Mouse (Mus musculus) kidney, postnatal 36 days (tissue): ENCODE results near the gene Dpysl5.
A peak's percentile ranks its signal among the peaks of the same experiment; 100 is the strongest.

Source experiments
- DNase-seq, 2 experiments: peaks; one replicate each; pipeline ENCODE4 v3.0.0; 2021 to 2022; ENCODE audit warnings: mixed read lengths in 2 of 2

Gene Dpysl5

DNA sequence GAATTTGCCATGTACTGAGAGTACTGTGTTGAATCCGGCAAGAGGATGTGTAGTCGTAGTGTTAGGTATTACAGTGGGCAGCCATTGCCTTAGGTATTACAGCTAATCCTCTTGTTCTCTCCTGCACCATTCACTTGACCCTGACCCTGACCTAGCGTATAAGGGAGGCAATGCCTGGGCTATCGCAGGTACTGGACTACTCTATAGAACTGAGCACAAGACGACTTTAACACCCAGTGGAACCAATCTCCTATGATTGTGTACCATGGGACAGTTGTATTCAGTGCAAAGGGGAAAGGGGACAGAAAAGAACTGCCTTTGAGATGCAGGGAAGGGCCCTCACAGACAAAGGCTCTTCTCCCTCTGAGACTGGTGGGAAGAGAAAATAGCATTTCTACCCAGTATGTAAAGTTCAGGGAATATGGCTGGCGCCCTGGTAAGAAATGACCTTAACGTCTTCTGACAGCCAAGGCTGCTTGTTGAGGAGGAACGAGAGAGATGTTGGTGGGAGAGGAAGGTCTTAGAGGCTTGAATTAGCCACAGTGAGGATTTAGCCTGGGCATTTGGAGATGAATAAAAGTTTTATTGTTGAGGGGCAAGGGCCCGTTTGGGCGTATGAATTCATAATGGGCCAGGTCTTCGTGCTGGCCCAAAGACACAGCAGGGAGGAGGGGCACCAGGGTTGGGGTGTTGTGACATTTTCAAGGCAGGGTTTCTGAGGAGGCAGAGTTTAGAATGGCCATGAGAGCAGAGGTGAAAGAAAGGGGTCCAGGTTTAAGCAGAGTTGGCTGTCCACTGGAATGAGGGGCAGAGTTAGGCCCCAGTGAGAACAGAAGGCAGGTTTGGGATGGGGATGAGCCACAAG lies 113.0 kb downstream of the Dpysl5 start:
- DNase-seq, result no peak

DNA sequence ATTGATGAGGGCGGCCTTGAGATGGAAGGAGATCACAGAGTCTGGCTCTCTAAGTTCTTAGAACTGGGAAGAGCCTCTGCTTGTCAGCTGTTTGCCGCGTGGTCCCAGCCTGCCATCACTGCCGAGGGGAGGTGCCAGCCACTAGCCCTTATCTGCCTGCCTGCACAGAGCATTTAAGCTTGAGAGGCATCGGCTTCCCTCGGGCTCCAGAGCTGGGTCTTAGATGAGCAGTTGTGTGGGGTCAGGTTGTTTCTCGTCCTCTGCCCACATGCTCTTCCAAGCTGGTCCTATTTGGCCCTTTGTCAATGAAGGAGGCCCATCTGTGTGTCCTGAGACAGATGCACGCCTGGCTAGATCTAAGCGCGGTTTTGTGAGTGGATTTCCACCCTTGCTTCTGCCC lies 113.8 kb downstream of the Dpysl5 start:
- DNase-seq, result no peak

DNA sequence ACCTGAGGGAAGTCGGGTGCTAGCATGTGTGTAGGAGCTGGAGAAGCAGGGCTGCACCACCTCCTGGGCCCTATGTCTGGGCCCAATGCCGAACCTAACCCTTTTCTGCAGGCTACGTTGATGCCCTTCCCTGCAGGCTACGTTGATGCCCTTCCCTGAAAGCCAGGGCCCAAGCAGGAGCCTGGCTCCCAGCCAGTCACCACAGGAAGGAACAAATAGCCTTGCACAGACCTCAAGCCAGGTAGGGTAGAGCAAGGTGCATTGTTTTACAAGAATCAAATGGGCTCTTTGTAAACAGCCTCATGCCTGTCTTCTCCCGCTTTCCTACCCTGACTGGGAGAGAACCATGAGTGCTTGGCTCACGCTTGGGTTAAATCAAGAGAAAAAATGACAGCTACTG lies 114.5 kb downstream of the Dpysl5 start:
- peak in 1 of 2 experiments; percentile 29 for DNase-seq

DNA sequence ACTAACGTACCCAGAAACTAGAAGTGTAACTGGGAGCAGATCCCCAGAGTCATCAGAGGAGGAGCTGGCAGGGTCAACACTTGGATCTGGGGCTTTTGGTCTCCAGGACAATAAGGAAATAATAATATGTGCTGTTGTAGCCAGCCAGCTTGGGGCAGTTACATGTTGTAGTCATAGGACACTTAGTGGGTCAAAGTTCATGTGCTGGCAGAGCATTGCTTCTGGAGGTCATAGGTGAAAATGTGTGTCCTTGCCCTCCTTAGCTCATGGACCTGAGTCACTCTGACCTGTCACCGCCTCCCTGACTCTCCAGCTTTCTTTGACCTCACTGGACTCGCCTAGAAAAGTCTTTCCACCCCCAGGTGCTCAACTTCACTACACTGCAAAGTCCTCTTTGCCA lies 122.1 kb downstream of the Dpysl5 start:
- DNase-seq, result peak; percentile 50 to 66

DNA sequence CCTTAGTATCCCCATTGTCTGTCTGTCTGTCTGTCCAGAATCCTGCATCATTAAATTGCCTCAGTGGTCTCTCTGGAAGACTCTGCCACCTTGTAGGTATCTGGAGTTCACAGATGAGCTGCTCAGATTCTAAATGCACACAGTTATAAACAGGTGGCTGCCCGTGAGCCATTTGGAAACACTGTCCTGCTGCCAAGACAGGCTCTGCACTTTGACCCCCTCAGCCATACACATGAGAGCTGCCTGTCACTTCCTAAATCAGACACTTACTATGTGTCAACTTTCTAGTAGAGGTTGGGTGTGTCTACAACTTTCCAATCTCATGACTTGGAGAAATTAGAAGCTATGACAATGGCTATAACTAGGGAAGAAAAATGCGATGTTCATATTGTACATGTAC lies 128.4 kb downstream of the Dpysl5 start:
- peak; percentile 35 to 58 for DNase-seq

DNA sequence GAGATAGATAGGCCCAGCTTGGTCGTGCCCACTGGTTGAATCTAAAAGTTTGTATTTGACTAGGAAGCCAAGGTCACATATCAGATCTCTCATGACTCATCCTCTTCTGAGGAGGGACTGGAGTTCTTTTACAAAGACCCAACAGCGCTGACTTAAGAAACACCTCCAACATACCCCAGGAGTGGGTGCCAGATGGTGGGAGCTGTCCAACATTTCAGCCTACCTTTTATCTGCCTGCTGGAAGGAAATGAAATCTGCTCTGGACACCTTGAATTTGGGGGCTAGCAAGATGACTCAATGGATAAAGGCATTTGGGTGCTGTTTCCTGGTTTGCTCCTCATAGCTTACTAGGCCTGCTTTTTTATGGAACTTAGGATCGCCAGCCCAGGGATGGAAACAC lies 130.5 kb downstream of the Dpysl5 start:
- DNase-seq, result no peak
